Mouse (Mus musculus): ENCODE data around the gene Vwf. TPM values are rescaled to one million over a fixed set of nuclear protein-coding genes. Genes with fewer than 3 reads are reported as not detected.
A peak's percentile ranks its signal among the peaks of the same experiment; 100 is the strongest.

The Vwf gene
- polyA plus RNA-seq, 1 experiment from 2014 or later = 42.4 TPM

DNA sequence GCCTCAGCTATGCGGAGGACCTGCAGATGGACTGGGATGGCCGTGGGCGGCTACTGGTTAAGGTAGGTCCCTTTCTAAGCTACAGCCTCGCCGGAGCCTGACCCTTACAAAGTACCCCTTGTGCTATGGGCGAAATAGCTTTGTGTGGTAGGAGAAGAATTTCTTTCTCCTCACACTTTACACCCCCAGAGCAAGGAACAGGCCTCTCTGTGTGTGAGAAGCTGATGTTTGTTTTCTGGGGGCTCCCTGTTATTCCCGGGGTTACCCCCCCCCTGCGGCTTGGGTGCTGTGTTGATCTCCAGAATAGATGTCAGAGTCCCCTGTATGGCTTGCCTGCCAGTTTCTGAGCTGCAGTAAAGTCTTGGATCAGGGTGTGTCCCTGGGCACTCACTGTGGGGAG is 54.1 kb downstream of the Vwf start:
- Histone ChIP-seq H3K36me3 (ENCODE audit: insufficient read depth, low read length) (no peaks in the 10 kb centered on the region), H3K9ac (replicated peaks; ENCODE audit: low read depth) (no peak overlapping the region), H3K4me1 (ENCODE audit: insufficient read depth, low read depth, low read length) (peaks cover 7% of the 10 kb centered on the region; the same call in 1 of the 2 replicates), H3K4me2 (replicated peaks; ENCODE audit: low read depth, low read length) (no peak overlapping the region), H3K4me3 (ENCODE audit: low read depth, low read length) (no peak overlapping the region), H3K27ac (ENCODE audit: low read length) (no peak overlapping the region), H3K27me3 (replicated peaks; ENCODE audit: insufficient read depth, low read length) (no peaks in the 10 kb centered on the region), H3K9me3 (ENCODE audit: low read length) (no peaks in the 10 kb centered on the region)
- ATAC-seq (no peak), DNase-seq (ENCODE audit: low spot score) (no peak)
- TF ChIP-seq EP300 (IDR thresholded peaks at IDR 0.05) = no peak
- TF ChIP-seq CTCF (IDR thresholded peaks at IDR 0.05) = no peak
- 82% methylated on average over 8 of the region's 8 CpGs for WGBS

DNA sequence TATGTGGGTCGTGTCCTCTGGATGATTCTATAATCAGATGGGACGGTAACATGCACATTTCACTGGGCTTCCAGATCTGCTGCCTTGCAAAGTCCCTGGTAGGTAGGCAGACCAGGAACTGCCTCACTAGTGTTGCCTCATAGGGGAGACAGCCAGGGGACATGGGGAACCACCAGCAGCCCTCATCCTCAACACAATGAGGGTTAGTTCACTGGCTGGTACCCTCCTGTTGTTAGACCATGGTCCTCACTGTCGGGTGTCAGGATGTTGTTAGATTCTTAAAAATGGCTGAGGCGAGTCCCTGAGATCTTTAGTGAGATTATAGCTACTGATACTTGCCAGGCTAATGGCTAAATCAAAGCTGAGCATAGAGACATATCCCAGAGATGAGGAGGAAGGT is 54.6 kb downstream of the Vwf start:
- DNase-seq (ENCODE audit: low spot score) (no peak), ATAC-seq (no peak)
- H3K4me3 ChIP-seq (ENCODE audit: low read depth, low read length) = no peak overlapping the region
- no peaks in the 10 kb centered on the region for H3K27me3 ChIP-seq (replicated peaks; ENCODE audit: insufficient read depth, low read length)
- no peaks in the 10 kb centered on the region for H3K9me3 ChIP-seq (ENCODE audit: low read length)
- TF ChIP-seq CTCF (IDR thresholded peaks at IDR 0.05) = no peak
- no peak for TF ChIP-seq EP300 (IDR thresholded peaks at IDR 0.05)
- H3K36me3 ChIP-seq (ENCODE audit: insufficient read depth, low read length) = no peaks in the 10 kb centered on the region
- no peak overlapping the region for H3K9ac ChIP-seq (replicated peaks; ENCODE audit: low read depth)
- no peak overlapping the region for H3K4me2 ChIP-seq (replicated peaks; ENCODE audit: low read depth, low read length)
- no peak overlapping the region for H3K27ac ChIP-seq (ENCODE audit: low read length)
- H3K4me1 ChIP-seq (ENCODE audit: insufficient read depth, low read depth, low read length) = peaks cover 7% of the 10 kb centered on the region; the same call in 1 of the 2 replicates
- 62% methylated on average over 4 of the region's 4 CpGs for WGBS

DNA sequence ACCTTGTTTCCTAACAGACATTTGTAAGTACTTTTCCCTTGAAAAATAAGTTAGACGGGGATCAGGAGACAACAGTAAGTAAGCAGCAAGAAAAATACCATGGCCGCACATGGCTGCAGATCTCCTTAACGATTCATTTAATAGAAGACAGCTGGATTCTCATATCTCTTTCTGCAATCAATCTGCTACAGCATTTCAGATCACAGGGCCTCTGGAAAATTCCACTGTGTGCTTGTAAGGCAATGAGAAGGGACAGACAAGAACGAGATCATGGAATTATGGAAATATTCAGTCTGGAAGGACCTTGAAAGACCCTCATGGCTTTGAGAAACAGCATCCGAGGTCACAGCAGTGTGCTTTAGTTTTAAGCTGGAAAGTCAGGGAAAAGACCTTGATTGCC is 55.2 kb downstream of the Vwf start:
- peaks cover 7% of the 10 kb centered on the region; the same call in 1 of the 2 replicates for H3K4me1 ChIP-seq (ENCODE audit: insufficient read depth, low read depth, low read length)
- H3K27ac ChIP-seq (ENCODE audit: low read length) = no peak overlapping the region
- H3K9ac ChIP-seq (replicated peaks; ENCODE audit: low read depth) = no peak overlapping the region
- H3K9me3 ChIP-seq (ENCODE audit: low read length) = no peaks in the 10 kb centered on the region
- 72% methylated on average over 5 of the region's 5 CpGs for WGBS
- ATAC-seq = no peak
- H3K4me3 ChIP-seq (ENCODE audit: low read depth, low read length) = no peak overlapping the region
- no peak for TF ChIP-seq CTCF (IDR thresholded peaks at IDR 0.05)
- TF ChIP-seq EP300 (IDR thresholded peaks at IDR 0.05) = no peak
- no peaks in the 10 kb centered on the region for H3K27me3 ChIP-seq (replicated peaks; ENCODE audit: insufficient read depth, low read length)
- DNase-seq (ENCODE audit: low spot score) = no peak
- H3K4me2 ChIP-seq (replicated peaks; ENCODE audit: low read depth, low read length) = no peak overlapping the region
- no peaks in the 10 kb centered on the region for H3K36me3 ChIP-seq (ENCODE audit: insufficient read depth, low read length)

DNA sequence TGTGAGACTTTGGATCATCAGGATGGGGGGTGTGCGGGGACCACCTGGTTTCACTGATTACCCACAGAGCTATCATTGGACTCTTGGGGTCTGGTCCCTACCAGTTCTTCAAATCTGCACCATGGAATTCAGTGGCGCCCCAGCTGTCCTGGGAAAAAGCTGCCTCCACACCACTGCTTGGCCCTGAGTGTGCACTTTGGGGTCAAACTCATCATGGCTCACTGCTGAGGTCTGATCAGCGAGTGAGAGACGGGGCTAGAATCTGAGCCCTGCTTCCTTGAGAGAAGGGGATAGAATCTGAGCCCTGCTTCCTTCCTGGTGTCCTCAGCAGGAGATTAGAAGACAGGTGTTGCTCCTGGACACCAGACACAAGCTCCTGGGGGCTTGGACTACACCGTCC is 55.8 kb downstream of the Vwf start:
- Histone ChIP-seq H3K9me3 (ENCODE audit: low read length) (no peaks in the 10 kb centered on the region), H3K4me3 (ENCODE audit: low read depth, low read length) (no peak overlapping the region), H3K36me3 (ENCODE audit: insufficient read depth, low read length) (no peaks in the 10 kb centered on the region), H3K4me1 (ENCODE audit: insufficient read depth, low read depth, low read length) (peaks cover 5% of the 10 kb centered on the region; the same call in 1 of the 2 replicates), H3K27ac (ENCODE audit: low read length) (no peak overlapping the region), H3K4me2 (replicated peaks; ENCODE audit: low read depth, low read length) (no peak overlapping the region), H3K9ac (replicated peaks; ENCODE audit: low read depth) (no peak overlapping the region), H3K27me3 (replicated peaks; ENCODE audit: insufficient read depth, low read length) (no peaks in the 10 kb centered on the region)
- WGBS = 76% methylated on average over 5 of the region's 5 CpGs
- TF ChIP-seq CTCF (IDR thresholded peaks at IDR 0.05) (no peak), EP300 (IDR thresholded peaks at IDR 0.05) (no peak)
- ATAC-seq (no peak), DNase-seq (ENCODE audit: low spot score) (no peak)

DNA sequence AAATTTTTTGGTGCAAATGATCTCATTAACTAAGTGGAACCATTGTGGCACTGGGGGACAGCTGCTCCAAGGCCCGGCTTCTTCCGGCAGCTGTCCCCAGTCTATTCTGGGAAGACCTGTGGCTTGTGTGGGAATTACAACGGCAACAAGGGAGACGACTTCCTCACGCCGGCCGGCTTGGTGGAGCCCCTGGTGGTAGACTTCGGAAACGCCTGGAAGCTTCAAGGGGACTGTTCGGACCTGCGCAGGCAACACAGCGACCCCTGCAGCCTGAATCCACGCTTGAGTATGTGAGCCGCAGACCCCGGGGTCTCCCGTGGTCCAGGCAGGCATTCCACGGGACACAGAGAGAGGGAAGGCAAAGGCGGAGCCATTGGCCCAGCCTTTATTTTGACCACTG is 56.7 kb downstream of the Vwf start:
- Histone ChIP-seq H3K27ac (ENCODE audit: low read length) (no peak overlapping the region), H3K27me3 (replicated peaks; ENCODE audit: insufficient read depth, low read length) (no peaks in the 10 kb centered on the region), H3K4me2 (replicated peaks; ENCODE audit: low read depth, low read length) (peak overlapping the region; percentile 42), H3K4me1 (ENCODE audit: insufficient read depth, low read depth, low read length) (peaks cover 5% of the 10 kb centered on the region; the same call in 1 of the 2 replicates), H3K9me3 (ENCODE audit: low read length) (no peaks in the 10 kb centered on the region), H3K36me3 (ENCODE audit: insufficient read depth, low read length) (no peaks in the 10 kb centered on the region), H3K4me3 (ENCODE audit: low read depth, low read length) (no peak overlapping the region), H3K9ac (replicated peaks; ENCODE audit: low read depth) (no peak overlapping the region)
- TF ChIP-seq CTCF (IDR thresholded peaks at IDR 0.05) (peak; percentile 98), EP300 (IDR thresholded peaks at IDR 0.05) (no peak)
- peak; percentile 86 for ATAC-seq
- WGBS = 6% methylated on average over 18 of the region's 18 CpGs
- peak; percentile 93 for DNase-seq (ENCODE audit: low spot score)

DNA sequence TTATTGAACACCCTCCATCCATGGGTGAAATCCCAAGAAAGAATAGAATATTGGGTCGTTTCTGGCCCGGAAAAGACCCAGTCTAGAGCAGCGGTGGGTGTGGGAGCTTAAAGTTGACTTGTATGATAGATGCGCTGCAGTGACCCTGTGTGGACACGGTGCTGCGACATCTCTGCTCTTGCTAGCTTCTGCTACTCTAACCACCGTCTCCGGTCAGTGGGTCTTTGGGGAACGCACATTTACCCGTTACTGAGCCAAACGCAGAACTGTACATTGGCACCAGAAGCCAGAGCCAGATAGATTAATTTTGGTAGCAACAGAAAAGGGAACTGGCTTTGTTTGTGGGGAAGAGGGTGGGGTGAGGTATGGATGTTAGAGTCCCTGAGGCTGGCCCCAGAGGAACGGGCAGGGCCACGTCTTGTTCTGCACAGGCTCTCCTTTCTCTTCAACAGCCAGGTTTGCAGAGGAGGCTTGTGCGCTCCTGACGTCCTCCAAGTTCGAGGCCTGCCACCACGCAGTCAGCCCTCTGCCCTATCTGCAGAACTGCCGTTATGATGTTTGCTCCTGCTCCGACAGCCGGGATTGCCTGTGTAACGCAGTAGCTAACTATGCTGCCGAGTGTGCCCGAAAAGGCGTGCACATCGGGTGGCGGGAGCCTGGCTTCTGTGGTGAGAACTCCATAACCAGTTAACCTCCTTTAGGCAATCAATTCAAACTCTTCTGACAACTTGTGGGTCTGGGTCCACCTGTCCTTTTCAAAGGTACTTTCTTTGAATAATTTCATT is 57.3 kb downstream of the Vwf start:
- peak overlapping the region; percentile 42 for H3K4me2 ChIP-seq (replicated peaks; ENCODE audit: low read depth, low read length)
- 69% methylated on average over 26 of the region's 26 CpGs for WGBS
- no peaks in the 10 kb centered on the region for H3K36me3 ChIP-seq (ENCODE audit: insufficient read depth, low read length)
- H3K9me3 ChIP-seq (ENCODE audit: low read length) = no peaks in the 10 kb centered on the region
- H3K27me3 ChIP-seq (replicated peaks; ENCODE audit: insufficient read depth, low read length) = no peaks in the 10 kb centered on the region
- H3K27ac ChIP-seq (ENCODE audit: low read length) = no peak overlapping the region
- TF ChIP-seq CTCF (IDR thresholded peaks at IDR 0.05) (no peak), EP300 (IDR thresholded peaks at IDR 0.05) (no peak)
- no peak for DNase-seq (ENCODE audit: low spot score)
- no peak for ATAC-seq
- peaks cover 5% of the 10 kb centered on the region; the same call in 1 of the 2 replicates for H3K4me1 ChIP-seq (ENCODE audit: insufficient read depth, low read depth, low read length)
- no peak overlapping the region for H3K9ac ChIP-seq (replicated peaks; ENCODE audit: low read depth)
- H3K4me3 ChIP-seq (ENCODE audit: low read depth, low read length) = no peak overlapping the region

Data from lung, postnatal 0 days (tissue).